ENCODE assay signal across 7 mouse cellular contexts in genomic region chr8:93572095-93572501, GRCm38 (mm10). TPM values are rescaled to one million over a fixed set of nuclear protein-coding genes. Genes with fewer than 3 reads are reported as not detected.
DNase-seq lines count a peak whose midpoint lies in the region; ATAC-seq and TF ChIP-seq lines count a peak whose summit lies in the region.

No protein-coding gene starts in this region.

- no peaks in the 10 kb centered on the region for H3K36me3 ChIP-seq in kidney, adult 2 months (ENCODE audit: control insufficient read depth, insufficient read depth, low read length)
- no peaks in the 10 kb centered on the region for H3K36me3 ChIP-seq in forebrain, embryonic 14.5 days (ENCODE audit: control insufficient read depth, insufficient read depth, low read length)
- no peaks in the 10 kb centered on the region for H3K36me3 ChIP-seq in midbrain, embryonic 13.5 days

- H3K27ac ChIP-seq in kidney, adult 2 months (ENCODE audit: insufficient read depth, low read depth, low read length), result peak overlapping the region; percentile 11
- peak overlapping the region; percentile 94 for H3K27ac ChIP-seq in forebrain, embryonic 14.5 days (ENCODE audit: low read depth, low read length)
- H3K27ac ChIP-seq in midbrain, embryonic 13.5 days, result peak overlapping the region; percentile 88

- no peak overlapping the region for H3K4me3 ChIP-seq in kidney, adult 2 months (ENCODE audit: insufficient read depth, low read depth, low read length)
- H3K4me3 ChIP-seq in forebrain, embryonic 14.5 days (ENCODE audit: low read depth, low read length), result no peak overlapping the region
- H3K4me3 ChIP-seq in midbrain, embryonic 13.5 days (replicated peaks), result no peak overlapping the region

- H3K9ac ChIP-seq in forebrain, embryonic 14.5 days (ENCODE audit: low read length), result no peak overlapping the region
- no peak overlapping the region for H3K9ac ChIP-seq in midbrain, embryonic 13.5 days (replicated peaks)

- H3K9me3 ChIP-seq in forebrain, embryonic 14.5 days (replicated peaks; ENCODE audit: control insufficient read depth, low read length), result peaks cover 5% of the 10 kb centered on the region; the same call in 1 of the 2 replicates
- H3K9me3 ChIP-seq in midbrain, embryonic 13.5 days, result peaks cover 10% of the 10 kb centered on the region; the same call in 1 of the 2 replicates

- DNase-seq in kidney, adult 2 months, result peak; percentile 12
- DNase-seq in kidney, postnatal 10 days, result no peak
- peak; percentile 59 to 66 for DNase-seq in cerebellum, postnatal 10 days
- peak; percentile 88 for DNase-seq in forebrain, embryonic 14.5 days (ENCODE audit: low spot score)
- DNase-seq in adrenal gland, postnatal 10 days, result no peak

- H3K4me1 ChIP-seq in kidney, adult 2 months (ENCODE audit: control insufficient read depth, insufficient read depth, low read length), result no peaks in the 10 kb centered on the region
- peaks cover 52% of the 10 kb centered on the region for H3K4me1 ChIP-seq in forebrain, embryonic 14.5 days (ENCODE audit: control insufficient read depth, insufficient read depth, low read length)
- H3K4me1 ChIP-seq in midbrain, embryonic 13.5 days (replicated peaks), result peaks cover 43% of the 10 kb centered on the region

- ATAC-seq in forebrain, embryonic 14.5 days, result peak; percentile 59
- peak; percentile 79 for ATAC-seq in midbrain, embryonic 13.5 days
- no peak for ATAC-seq in monocyte, adult 5-6 weeks (replicated peaks; ENCODE audit: insufficient number of reproducible peaks, low FRiP score, low TSS enrichment, poor library complexity, severe bottlenecking)

- no peak for TF ChIP-seq CTCF in kidney, adult 2 months (conservative IDR thresholded peaks at IDR 0.05; ENCODE audit: insufficient read depth, insufficient read length, low read depth, low read length)

- WGBS in kidney, adult 2 months, result 27% methylated on average over 2 of the region's 2 CpGs
- WGBS in forebrain, embryonic 14.5 days, result 1% methylated on average over 2 of the region's 2 CpGs
- WGBS in midbrain, embryonic 13.5 days, result 1% methylated on average over 2 of the region's 2 CpGs

- H3K4me2 ChIP-seq in forebrain, embryonic 14.5 days (ENCODE audit: low read length), result peak overlapping the region; percentile 20; the same call in 1 of the 2 replicates
- peak overlapping the region; percentile 25; the same call in 1 of the 2 replicates for H3K4me2 ChIP-seq in midbrain, embryonic 13.5 days (replicated peaks)

- H3K27me3 ChIP-seq in kidney, adult 2 months (replicated peaks; ENCODE audit: control insufficient read depth, insufficient read depth, low read length), result no peaks in the 10 kb centered on the region
- no peaks in the 10 kb centered on the region for H3K27me3 ChIP-seq in forebrain, embryonic 14.5 days (replicated peaks; ENCODE audit: control insufficient read depth, insufficient read depth, low read length)
- H3K27me3 ChIP-seq in midbrain, embryonic 13.5 days, result no peaks in the 10 kb centered on the region

- no peak for TF ChIP-seq POLR2A in kidney, adult 2 months (IDR thresholded peaks at IDR 0.05; ENCODE audit: low read depth, low read length)

RNA-seq across cellular contexts. Expression of gene Ces5a, which starts 36.5 kb away (rescaled TPM):
- not detected in 2 replicates for polyA plus RNA-seq in kidney, adult 2 months (2012; rRNA removed)
- 0.38 and 0.63 TPM in 2 replicates for polyA plus RNA-seq in forebrain, embryonic 14.5 days (2014; fragmentation: Nextera tagmentation; extraction: Ambion mirVana)
- 0.28 and 0.46 TPM in 2 replicates for polyA plus RNA-seq in midbrain, embryonic 13.5 days (2015; fragmentation: Nextera tagmentation; extraction: Ambion mirVana)
- not detected in 3 replicates for total RNA-seq in monocyte, adult 5-6 weeks (2017)
- under 1 TPM in 1 of 2 experiments, not detected in 1; 0.45 TPM for total RNA-seq in adrenal gland, postnatal 10 days (2021)

Comparison
In these comparisons a context has a peak if more than half of its experiments do, and no peak if none do; other contexts are left out.
1. DNase-seq: peak in kidney, adult 2 months (single experiment), cerebellum, postnatal 10 days (2 of 2) and forebrain, embryonic 14.5 days (single experiment); none in kidney, postnatal 10 days (single experiment) and adrenal gland, postnatal 10 days (single experiment).
2. H3K27ac ChIP-seq: peak in every context shown above with its lines; median percentile 94 in forebrain, embryonic 14.5 days; 88 in midbrain, embryonic 13.5 days; 11 in kidney, adult 2 months.